Comparison of ENCODE assay signal across 19 mouse cellular contexts in genomic region chr4:36730691-36731090, GRCm38 (mm10).
DNase-seq lines count a peak whose midpoint lies in the region; ATAC-seq and TF ChIP-seq lines count a peak whose summit lies in the region.
"Had no signal": no experiment of that assay in that cellular context is flagged by ENCODE, and none has a peak within 500 bp of the region (broad histone marks: within the 10 kb centered on the region; RNA-seq: fewer than 3 reads in every experiment).

No protein-coding gene starts in this region.

- 62% methylated on average over 2 of the region's 2 CpGs for WGBS in forebrain, embryonic 14.5 days
- WGBS in forebrain, embryonic 15.5 days, result 60% methylated on average over 2 of the region's 2 CpGs
- WGBS in hindbrain, postnatal 0 days, result 58% methylated on average over 2 of the region's 2 CpGs
- 66% methylated on average over 2 of the region's 2 CpGs for WGBS in hindbrain, embryonic 14.5 days
- 70% methylated on average over 2 of the region's 2 CpGs for WGBS in neural tube, embryonic 12.5 days

- DNase-seq in forebrain, embryonic 14.5 days (ENCODE audit: low spot score), result peak; percentile 6
- peak; percentile 12 for DNase-seq in hindbrain, postnatal 0 days (ENCODE audit: low spot score)
- DNase-seq in hindbrain, embryonic 14.5 days (ENCODE audit: low spot score), result no peak
- no peak for DNase-seq in neural tube, embryonic 10.5 days (ENCODE audit: extremely low spot score, low spot score)
- DNase-seq: adrenal gland, postnatal 14 days; cerebellum, adult 8-10 months; cerebellum, postnatal 36 days; gastrocnemius, adult 2 months; gastrocnemius, postnatal 25 days; heart, postnatal 36 days had no signal

- no peak overlapping the region for H3K4me2 ChIP-seq in forebrain, embryonic 14.5 days (ENCODE audit: low read length)
- no peak overlapping the region for H3K4me2 ChIP-seq in forebrain, embryonic 15.5 days (replicated peaks)
- H3K4me2 ChIP-seq in hindbrain, postnatal 0 days (ENCODE audit: low read depth, low read length), result no peak overlapping the region
- no peak overlapping the region for H3K4me2 ChIP-seq in hindbrain, embryonic 14.5 days (replicated peaks)
- no peak overlapping the region for H3K4me2 ChIP-seq in neural tube, embryonic 12.5 days (replicated peaks)
- H3K4me2 ChIP-seq: embryonic facial prominence, embryonic 13.5 days; forebrain, embryonic 12.5 days; heart, embryonic 13.5 days had no signal

- TF ChIP-seq CTCF in hindbrain, postnatal 0 days (IDR thresholded peaks at IDR 0.05; ENCODE audit: low read depth), result no peak

- H3K27ac ChIP-seq in forebrain, embryonic 14.5 days (ENCODE audit: low read depth, low read length), result no peak overlapping the region
- no peak overlapping the region for H3K27ac ChIP-seq in forebrain, embryonic 15.5 days (replicated peaks)
- H3K27ac ChIP-seq in hindbrain, postnatal 0 days, result no peak overlapping the region
- no peak overlapping the region for H3K27ac ChIP-seq in hindbrain, embryonic 14.5 days
- no peak overlapping the region for H3K27ac ChIP-seq in neural tube, embryonic 12.5 days
- H3K27ac ChIP-seq: embryonic facial prominence, embryonic 13.5 days; forebrain, embryonic 12.5 days; gastrocnemius, adult 2 months; heart, embryonic 13.5 days had no signal

- no peak for ATAC-seq in forebrain, embryonic 14.5 days
- no peak for ATAC-seq in forebrain, embryonic 15.5 days (replicated peaks)
- ATAC-seq in hindbrain, postnatal 0 days, result no peak
- ATAC-seq in hindbrain, embryonic 14.5 days (ENCODE audit: low FRiP score), result no peak
- ATAC-seq in neural tube, embryonic 12.5 days (ENCODE audit: low FRiP score, low read depth), result peak; percentile 29; the same call in 1 of the 2 replicates
- ATAC-seq: activated CD4-positive, CD25-positive, alpha-beta regulatory T cell, adult 4 months; intestine, embryonic 16.5 days; Patski had no signal

- no peaks in the 10 kb centered on the region for H3K27me3 ChIP-seq in forebrain, embryonic 14.5 days (replicated peaks; ENCODE audit: control insufficient read depth, insufficient read depth, low read length)
- H3K27me3 ChIP-seq in forebrain, embryonic 15.5 days, result no peaks in the 10 kb centered on the region
- no peaks in the 10 kb centered on the region for H3K27me3 ChIP-seq in hindbrain, postnatal 0 days (ENCODE audit: insufficient read depth, low read length)
- no peaks in the 10 kb centered on the region for H3K27me3 ChIP-seq in hindbrain, embryonic 14.5 days (ENCODE audit: control insufficient read depth, insufficient read depth, low read length)
- no peaks in the 10 kb centered on the region for H3K27me3 ChIP-seq in neural tube, embryonic 12.5 days (replicated peaks)
- H3K27me3 ChIP-seq: CH12.LX; embryonic facial prominence, embryonic 13.5 days; forebrain, embryonic 12.5 days; heart, embryonic 13.5 days; Patski had no signal

- H3K36me3 ChIP-seq in forebrain, embryonic 14.5 days (ENCODE audit: control insufficient read depth, insufficient read depth, low read length), result no peaks in the 10 kb centered on the region
- H3K36me3 ChIP-seq in forebrain, embryonic 15.5 days, result no peaks in the 10 kb centered on the region
- no peaks in the 10 kb centered on the region for H3K36me3 ChIP-seq in hindbrain, postnatal 0 days (ENCODE audit: insufficient read depth, low read length)
- H3K36me3 ChIP-seq in hindbrain, embryonic 14.5 days (replicated peaks; ENCODE audit: control insufficient read depth, insufficient read depth), result no peaks in the 10 kb centered on the region
- H3K36me3 ChIP-seq in neural tube, embryonic 12.5 days, result no peaks in the 10 kb centered on the region
- H3K36me3 ChIP-seq: embryonic facial prominence, embryonic 13.5 days; forebrain, embryonic 12.5 days; heart, embryonic 13.5 days had no signal

- no peak overlapping the region for H3K9ac ChIP-seq in forebrain, embryonic 14.5 days (ENCODE audit: low read length)
- no peak overlapping the region for H3K9ac ChIP-seq in forebrain, embryonic 15.5 days (replicated peaks)
- H3K9ac ChIP-seq in hindbrain, postnatal 0 days (replicated peaks; ENCODE audit: low read length), result no peak overlapping the region
- no peak overlapping the region for H3K9ac ChIP-seq in hindbrain, embryonic 14.5 days
- H3K9ac ChIP-seq in neural tube, embryonic 12.5 days, result no peak overlapping the region
- H3K9ac ChIP-seq: embryonic facial prominence, embryonic 13.5 days; forebrain, embryonic 12.5 days; heart, embryonic 13.5 days had no signal

- H3K4me3 ChIP-seq in forebrain, embryonic 14.5 days (ENCODE audit: low read depth, low read length), result no peak overlapping the region
- H3K4me3 ChIP-seq in forebrain, embryonic 15.5 days, result no peak overlapping the region
- no peak overlapping the region for H3K4me3 ChIP-seq in hindbrain, postnatal 0 days (ENCODE audit: low read length)
- H3K4me3 ChIP-seq in hindbrain, embryonic 14.5 days (replicated peaks; ENCODE audit: low read length), result no peak overlapping the region
- H3K4me3 ChIP-seq in neural tube, embryonic 12.5 days, result no peak overlapping the region
- H3K4me3 ChIP-seq: embryonic facial prominence, embryonic 13.5 days; forebrain, embryonic 12.5 days; gastrocnemius, adult 2 months; heart, embryonic 13.5 days had no signal

- no peaks in the 10 kb centered on the region for H3K4me1 ChIP-seq in forebrain, embryonic 14.5 days (ENCODE audit: control insufficient read depth, insufficient read depth, low read length)
- no peaks in the 10 kb centered on the region for H3K4me1 ChIP-seq in forebrain, embryonic 15.5 days
- H3K4me1 ChIP-seq in hindbrain, postnatal 0 days (ENCODE audit: insufficient read depth, low read length), result no peaks in the 10 kb centered on the region
- H3K4me1 ChIP-seq in hindbrain, embryonic 14.5 days (replicated peaks; ENCODE audit: control insufficient read depth, insufficient read depth, low read length), result no peaks in the 10 kb centered on the region
- no peaks in the 10 kb centered on the region for H3K4me1 ChIP-seq in neural tube, embryonic 12.5 days
- H3K4me1 ChIP-seq: embryonic facial prominence, embryonic 13.5 days; heart, embryonic 13.5 days had no signal

- H3K9me3 ChIP-seq in forebrain, embryonic 14.5 days (replicated peaks; ENCODE audit: control insufficient read depth, low read length), result no peaks in the 10 kb centered on the region
- H3K9me3 ChIP-seq in forebrain, embryonic 15.5 days, result no peaks in the 10 kb centered on the region
- H3K9me3 ChIP-seq in hindbrain, postnatal 0 days (ENCODE audit: low read length), result no peaks in the 10 kb centered on the region
- H3K9me3 ChIP-seq in hindbrain, embryonic 14.5 days (ENCODE audit: control insufficient read depth, low read length), result no peaks in the 10 kb centered on the region
- no peaks in the 10 kb centered on the region for H3K9me3 ChIP-seq in neural tube, embryonic 12.5 days
- H3K9me3 ChIP-seq: embryonic facial prominence, embryonic 13.5 days; forebrain, embryonic 12.5 days; heart, embryonic 13.5 days had no signal

Comparison
In these comparisons a context has a peak if more than half of its experiments do, and no peak if none do; other contexts are left out.
1. DNase-seq: peak in forebrain, embryonic 14.5 days (single experiment) and hindbrain, postnatal 0 days (single experiment); none in hindbrain, embryonic 14.5 days (single experiment) and neural tube, embryonic 10.5 days (single experiment).